Mouse (Mus musculus) layer of hippocampus, postnatal 10 days (tissue): ENCODE data around the gene Meiob. TPM values are rescaled to one million over a fixed set of nuclear protein-coding genes. Genes with fewer than 3 reads are reported as not detected.

Source experiments
- DNase-seq, 2 experiments: peaks; one replicate each; pipeline ENCODE4 v3.0.0; 2021; ENCODE audit warnings: low spot score in 2 of 2
- long read RNA-seq: library from polyadenylated mRNA; stranded (forward); transcript quantifications from one replicate; pipeline ENCODE4 v2.0.0, GENCODE M21; 2023
- total RNA-seq, 2 experiments: library from RNA; stranded (reverse); gene quantifications; 2 replicates each; pipeline ENCODE4 v1.2.3; 2021

The Meiob gene
- total RNA-seq, result not detected
- long read RNA-seq, result 0 reads

GRCm38 (mm10) chr17:24803952-24804951, at the start of gene Meiob:
Gene Meiob, plus strand, starts transcription at chr17:24804289.
- peak; percentile 46 to 52 for DNase-seq

GRCm38 (mm10) chr17:24757394-24757793, 46.7 kb upstream of the Meiob start:
- no peak for DNase-seq

GRCm38 (mm10) chr17:24761121-24761520, 43.0 kb upstream of the Meiob start:
- no peak for DNase-seq

- no peak for DNase-seq
Measured at GRCm38 (mm10) chr17:24765016-24765905, 38.8 kb upstream of the Meiob start.

- no peak for DNase-seq
Measured at GRCm38 (mm10) chr17:24766266-24766875, 37.7 kb upstream of the Meiob start.

GRCm38 (mm10) chr17:24769146-24769545, 34.9 kb upstream of the Meiob start:
- no peak for DNase-seq

- no peak for DNase-seq
Measured at GRCm38 (mm10) chr17:24773241-24773640, 30.8 kb upstream of the Meiob start.

GRCm38 (mm10) chr17:24775173-24775572, 28.9 kb upstream of the Meiob start:
- DNase-seq, result no peak

GRCm38 (mm10) chr17:24777073-24777472, 27.0 kb upstream of the Meiob start:
- DNase-seq, result no peak

GRCm38 (mm10) chr17:24780821-24781220, 23.3 kb upstream of the Meiob start:
- DNase-seq, result no peak

GRCm38 (mm10) chr17:24792190-24792589, 11.9 kb upstream of the Meiob start:
- no peak for DNase-seq

GRCm38 (mm10) chr17:24794791-24795190, 9.3 kb upstream of the Meiob start:
- DNase-seq, result no peak

GRCm38 (mm10) chr17:24796969-24797368, 7.1 kb upstream of the Meiob start:
- DNase-seq, result no peak

GRCm38 (mm10) chr17:24798229-24798628, 5.9 kb upstream of the Meiob start:
- DNase-seq, result no peak

GRCm38 (mm10) chr17:24799476-24799875, 4.6 kb upstream of the Meiob start:
- no peak for DNase-seq

- DNase-seq, result no peak
Measured at GRCm38 (mm10) chr17:24800524-24800923, 3.6 kb upstream of the Meiob start.

- no peak for DNase-seq
Measured at GRCm38 (mm10) chr17:24811211-24811610, 7.1 kb downstream of the Meiob start.

- DNase-seq, result no peak
Measured at GRCm38 (mm10) chr17:24812215-24812614, 8.1 kb downstream of the Meiob start.

- DNase-seq, result no peak
Measured at GRCm38 (mm10) chr17:24815256-24815655, 11.2 kb downstream of the Meiob start.

- no peak for DNase-seq
Measured at GRCm38 (mm10) chr17:24817503-24817902, 13.4 kb downstream of the Meiob start.

- no peak for DNase-seq
Measured at GRCm38 (mm10) chr17:24818172-24818571, 14.1 kb downstream of the Meiob start.
